Mouse (Mus musculus) liver, postnatal 0 days (tissue): ENCODE measurements around the gene Nf2.

ENCODE experiments used
- CTCF ChIP-seq: sonication (generic); IDR thresholded peaks from 2 replicates; pipeline ENCODE4 v1.5.1; 2016; ENCODE audit warnings: antibody characterized with exemption, low read depth
- EP300 ChIP-seq: IDR thresholded peaks from 2 replicates; pipeline ENCODE4 v1.6.1; 2016; ENCODE audit warnings: antibody characterized with exemption, low read depth, mild to moderate bottlenecking

DNA sequence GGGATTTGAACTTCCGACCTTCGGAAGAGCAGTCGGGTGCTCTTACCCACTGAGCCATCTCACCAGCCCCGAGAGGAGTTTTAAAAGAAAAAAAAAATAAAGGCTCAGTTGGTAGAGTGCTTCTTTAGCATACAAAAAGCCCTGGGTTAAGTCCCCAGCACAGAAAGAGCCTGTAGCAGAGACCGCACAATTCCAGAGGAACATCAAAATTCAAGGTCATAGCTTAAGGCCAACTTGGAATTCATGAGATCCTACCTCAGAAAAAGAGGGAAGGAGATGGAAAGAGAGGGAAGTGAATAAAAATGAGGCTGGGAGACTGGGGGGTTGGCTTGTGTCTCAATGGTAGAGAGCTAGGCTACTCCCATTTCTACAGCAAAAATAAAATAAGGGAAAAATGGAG is 4.8 kb upstream of the Nf2 start:
- TF ChIP-seq CTCF, result no peak
- TF ChIP-seq EP300, result no peak
